Mouse (Mus musculus) layer of hippocampus, adult 8-10 months (tissue): ENCODE results near the gene Scgb1b7. TPM values are rescaled to one million over a fixed set of nuclear protein-coding genes. Genes with fewer than 3 reads are reported as not detected.
"Not testable (repeated sequence)": the region's sequence is repeated elsewhere in the genome, so short reads cannot be mapped to it uniquely, and the experiment has no call there.

Experiments
- DNase-seq, 2 experiments: peaks; one replicate each; pipeline ENCODE4 v3.0.0; 2022; ENCODE audit warnings: low spot score in 2 of 2
- total RNA-seq, 4 experiments: library from RNA; stranded (reverse); gene quantifications; 2 replicates each; pipeline ENCODE4 v1.2.4; 2022

Scgb1b7 gene
- total RNA-seq = not detected

DNA sequence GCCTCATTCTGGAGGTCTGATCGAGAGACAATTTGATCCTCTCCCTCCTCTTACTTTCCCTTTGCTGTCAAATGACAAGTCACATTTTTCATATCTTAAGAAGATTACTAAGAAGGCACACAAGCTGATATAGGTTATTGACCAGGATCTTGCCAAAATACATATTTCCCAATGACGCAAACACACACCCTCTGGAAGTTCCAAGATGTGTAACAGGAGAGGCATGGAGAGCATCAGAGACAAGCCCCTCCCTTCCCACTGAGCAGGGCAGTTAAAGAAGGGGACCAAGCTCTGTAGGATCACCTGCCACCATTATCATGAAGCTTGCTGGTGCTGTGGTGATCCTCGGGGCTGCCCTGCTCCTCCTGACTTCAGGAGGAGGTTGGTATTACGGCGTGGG, at the start of gene Scgb1b7:
Gene Scgb1b7 (plus strand): TSS at position 301 of the 400 bp plus-strand sequence.
- not testable (repeated sequence) for DNase-seq

DNA sequence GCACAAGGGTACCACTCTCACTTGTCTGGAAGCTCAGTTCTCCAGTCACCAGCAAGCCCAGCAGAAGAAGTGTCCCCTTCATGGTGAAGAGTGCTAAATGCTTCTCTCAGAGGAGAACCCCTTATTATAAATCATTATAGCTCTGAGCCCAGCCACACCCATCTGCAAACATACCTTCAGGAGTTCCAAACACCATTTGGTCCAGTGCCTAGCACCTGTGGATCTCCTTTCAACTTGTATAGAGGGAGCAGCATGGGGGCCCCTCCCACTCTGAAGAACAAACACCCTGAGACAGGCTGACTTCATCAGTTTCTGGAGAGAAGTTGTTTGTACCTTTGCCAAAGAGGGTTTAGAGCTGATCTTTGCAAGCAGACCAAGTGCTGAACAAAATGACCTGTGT, 6.8 kb upstream of the Scgb1b7 start, which contains the start of gene Scgb2b7:
Gene Scgb2b7 (minus strand): TSS at position 101 of the 400 bp plus-strand sequence.
- not testable (repeated sequence) for DNase-seq

Other genes with a start within 250 kb of the Scgb1b7 start
- not detected for gene Scgb2b7, start 6.9 kb upstream of the Scgb1b7 start, total RNA-seq